Mouse (Mus musculus) heart, adult 9 months (tissue): ENCODE results near the gene Efnb2.

Experiments
- DNase-seq, 2 experiments: peaks; one replicate each; pipeline ENCODE4 v3.0.0; 2022; ENCODE audit warnings: low spot score in 2 of 2

The Efnb2 gene

GRCm38 (mm10) chr8:8655346-8656340 is 5.4 kb downstream of the Efnb2 start:
- DNase-seq = no peak

- DNase-seq = no peak
These were observed 7.0 kb downstream of the Efnb2 start for GRCm38 (mm10) chr8:8653906-8654489.

GRCm38 (mm10) chr8:8653343-8653742 is 7.7 kb downstream of the Efnb2 start:
- no peak for DNase-seq

- no peak for DNase-seq
These were observed 8.7 kb downstream of the Efnb2 start for GRCm38 (mm10) chr8:8652388-8652787.

GRCm38 (mm10) chr8:8649944-8650343 is 11.1 kb downstream of the Efnb2 start:
- DNase-seq = peak in 1 of 2 experiments; percentile 24

GRCm38 (mm10) chr8:8649536-8649935 is 11.5 kb downstream of the Efnb2 start:
- DNase-seq = peak in 1 of 2 experiments; percentile 34

- DNase-seq = no peak
These were observed 12.4 kb downstream of the Efnb2 start for GRCm38 (mm10) chr8:8648686-8649085.

GRCm38 (mm10) chr8:8647824-8648223 is 13.2 kb downstream of the Efnb2 start:
- DNase-seq = no peak

GRCm38 (mm10) chr8:8647319-8647718 is 13.7 kb downstream of the Efnb2 start:
- DNase-seq = no peak

- no peak for DNase-seq
These were observed 16.7 kb downstream of the Efnb2 start for GRCm38 (mm10) chr8:8644160-8644915.

GRCm38 (mm10) chr8:8640264-8640588 is 20.8 kb downstream of the Efnb2 start:
- DNase-seq = no peak

- no peak for DNase-seq
These were observed 21.3 kb downstream of the Efnb2 start for GRCm38 (mm10) chr8:8639569-8640263.

GRCm38 (mm10) chr8:8631394-8631793 is 29.6 kb downstream of the Efnb2 start:
- no peak for DNase-seq

- no peak for DNase-seq
These were observed 37.0 kb downstream of the Efnb2 start for GRCm38 (mm10) chr8:8624017-8624416.

GRCm38 (mm10) chr8:8623486-8623885 is 37.6 kb downstream of the Efnb2 start:
- peak; percentile 70 to 85 for DNase-seq

GRCm38 (mm10) chr8:8622476-8622875 is 38.6 kb downstream of the Efnb2 start:
- DNase-seq = no peak

GRCm38 (mm10) chr8:8622031-8622430 is 39.0 kb downstream of the Efnb2 start:
- DNase-seq = no peak

GRCm38 (mm10) chr8:8621236-8621917 is 39.7 kb downstream of the Efnb2 start:
- no peak for DNase-seq

- no peak for DNase-seq
These were observed 40.5 kb downstream of the Efnb2 start for GRCm38 (mm10) chr8:8620536-8620935.

- no peak for DNase-seq
These were observed 41.5 kb downstream of the Efnb2 start for GRCm38 (mm10) chr8:8619221-8620194.
